Mouse (Mus musculus) CD8-positive naive resting alpha-beta T cell, adult 2 months (primary cell): ENCODE results near the gene Ttyh3.

Source experiments
- DNase-seq, 2 experiments: peaks; one replicate each; pipeline ENCODE4 v3.0.0; 2022; ENCODE audit warnings: low read depth in 2 of 2, low spot score in 2 of 2

Gene Ttyh3

GRCm38 (mm10) chr5:140654096-140654845, 5.4 kb upstream of the Ttyh3 start:
- no peak for DNase-seq

- no peak for DNase-seq
Observed at GRCm38 (mm10) chr5:140652587-140652986, 3.8 kb upstream of the Ttyh3 start.

- no peak for DNase-seq
Observed at GRCm38 (mm10) chr5:140651231-140651630, 2.4 kb upstream of the Ttyh3 start.

- no peak for DNase-seq
Observed at GRCm38 (mm10) chr5:140649881-140650414, 1.1 kb upstream of the Ttyh3 start.

- DNase-seq, result peak; percentile 89 to 95
Observed at GRCm38 (mm10) chr5:140649101-140649667, 353 bp upstream of the Ttyh3 start.

GRCm38 (mm10) chr5:140647821-140648518, 861 bp downstream of the Ttyh3 start:
- DNase-seq, result peak in 1 of 2 experiments; percentile 42

GRCm38 (mm10) chr5:140647031-140647760, 1.6 kb downstream of the Ttyh3 start:
- DNase-seq, result no peak

GRCm38 (mm10) chr5:140646171-140646570, 2.7 kb downstream of the Ttyh3 start:
- no peak for DNase-seq

- no peak for DNase-seq
Observed at GRCm38 (mm10) chr5:140645454-140645853, 3.4 kb downstream of the Ttyh3 start.

GRCm38 (mm10) chr5:140644702-140645201, 4.1 kb downstream of the Ttyh3 start:
- DNase-seq, result no peak

- no peak for DNase-seq
Observed at GRCm38 (mm10) chr5:140644263-140644662, 4.6 kb downstream of the Ttyh3 start.

GRCm38 (mm10) chr5:140642076-140642475, 6.8 kb downstream of the Ttyh3 start:
- DNase-seq, result no peak

GRCm38 (mm10) chr5:140641254-140641928, 7.4 kb downstream of the Ttyh3 start:
- no peak for DNase-seq

- DNase-seq, result no peak
Observed at GRCm38 (mm10) chr5:140640812-140641211, 8.0 kb downstream of the Ttyh3 start.

GRCm38 (mm10) chr5:140639871-140640270, 9.0 kb downstream of the Ttyh3 start:
- no peak for DNase-seq

GRCm38 (mm10) chr5:140639312-140639711, 9.5 kb downstream of the Ttyh3 start:
- DNase-seq, result no peak

- DNase-seq, result no peak
Observed at GRCm38 (mm10) chr5:140638484-140638883, 10.3 kb downstream of the Ttyh3 start.

GRCm38 (mm10) chr5:140637989-140638388, 10.8 kb downstream of the Ttyh3 start:
- DNase-seq, result peak; percentile 42 to 63

GRCm38 (mm10) chr5:140637058-140637410, 11.8 kb downstream of the Ttyh3 start:
- no peak for DNase-seq

- DNase-seq, result peak; percentile 44 to 56
Observed at GRCm38 (mm10) chr5:140636316-140637057, 12.3 kb downstream of the Ttyh3 start.
